Mouse (Mus musculus): ENCODE measurements around the gene Tnfaip8l1. TPM values are rescaled to one million over a fixed set of nuclear protein-coding genes. Genes with fewer than 3 reads are reported as not detected.

Gene Tnfaip8l1
- total RNA-seq, 2 experiments from 2014 or later = 7.8 to 8.9 TPM

GRCm38 (mm10) chr17:56171456-56171855 lies 9.2 kb downstream of the Tnfaip8l1 start:
- intact Hi-C loops (cut with DNase I) = no loop called here
- DNase-seq (ENCODE audit: low spot score in 2 of 2) = no peak

GRCm38 (mm10) chr17:56171881-56172280 lies 9.6 kb downstream of the Tnfaip8l1 start:
- intact Hi-C loops (cut with DNase I) = no loop called here
- DNase-seq (ENCODE audit: low spot score in 2 of 2) = no peak

DNA sequence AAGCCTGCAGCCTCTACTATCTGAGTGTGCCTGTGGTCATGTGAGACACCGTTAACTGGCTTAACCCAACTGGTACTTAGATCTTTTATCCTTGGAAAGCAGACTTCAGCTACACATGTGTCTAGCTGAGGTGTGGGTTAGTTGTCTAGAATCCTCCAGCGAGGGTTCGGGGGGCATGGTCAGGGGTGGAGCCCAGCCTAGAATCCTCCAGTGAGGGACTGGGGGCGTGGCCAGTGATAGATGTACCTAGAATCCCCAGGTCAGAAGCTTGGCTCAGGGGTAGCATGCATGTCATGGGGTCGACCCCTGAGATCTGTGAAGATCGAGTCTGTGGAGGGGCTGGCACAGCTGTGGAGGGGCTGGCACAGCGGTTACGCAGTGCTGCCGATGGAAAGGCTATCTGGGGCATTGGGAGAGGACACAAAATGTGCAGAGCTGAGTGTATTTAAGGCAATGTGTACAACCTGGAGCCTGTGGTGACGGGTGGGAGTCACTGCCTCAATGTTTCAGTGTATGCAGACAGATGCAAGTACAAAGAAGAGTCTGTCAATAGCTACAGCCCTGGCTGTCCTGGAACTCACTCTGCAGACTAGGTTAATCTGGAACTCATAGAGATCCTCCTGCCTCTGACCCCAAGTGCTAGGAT lies 11.2 kb downstream of the Tnfaip8l1 start:
- intact Hi-C loops (cut with DNase I) = no loop called here
- no peak for DNase-seq (ENCODE audit: low spot score in 2 of 2)

DNA sequence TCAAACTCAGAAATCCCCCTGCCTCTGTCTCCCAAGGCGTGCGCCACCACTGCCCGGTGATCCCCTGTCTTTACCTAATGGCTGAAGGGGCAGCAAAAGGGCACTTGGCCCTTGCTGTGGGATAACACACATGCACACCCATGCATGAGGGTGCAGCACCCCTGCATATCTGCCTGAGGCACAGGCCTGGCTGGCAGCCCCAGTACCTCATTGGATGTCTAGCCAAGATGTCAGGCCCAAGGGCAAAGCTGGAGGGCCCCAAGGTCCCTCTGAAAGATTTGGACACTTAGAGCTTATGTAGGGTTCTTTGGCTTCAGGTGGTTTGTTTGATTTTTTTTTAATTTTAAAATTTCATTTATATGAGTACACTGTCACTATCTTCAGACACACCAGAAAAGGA lies 13.1 kb downstream of the Tnfaip8l1 start:
- DNase-seq (ENCODE audit: low spot score in 2 of 2) = no peak
- intact Hi-C loops (cut with DNase I) = no loop called here

- intact Hi-C loops (cut with DNase I) = no loop called here
These were observed 20.8 kb downstream of the Tnfaip8l1 start for GRCm38 (mm10) chr17:56182975-56183657.

GRCm38 (mm10) chr17:56183658-56184103 lies 21.4 kb downstream of the Tnfaip8l1 start, which contains the start of gene Mydgf:
Gene Mydgf, minus strand, starts transcription at chr17:56183920.
- peak; percentile 98 for DNase-seq (ENCODE audit: low spot score in 2 of 2)
- intact Hi-C loops (cut with DNase I) = no loop called here

More at GRCm38 (mm10) chr17:56182975-56183657, 20.8 kb downstream of the Tnfaip8l1 start:
- no peak for DNase-seq (ENCODE audit: low spot score in 2 of 2)

GRCm38 (mm10) chr17:56185281-56186141 lies 23.2 kb downstream of the Tnfaip8l1 start:
- intact Hi-C loops (cut with DNase I) = no loop called here
- DNase-seq (ENCODE audit: low spot score in 2 of 2) = peak in 1 of 2 experiments; percentile 40

- no peak for DNase-seq (ENCODE audit: low spot score in 2 of 2)
- intact Hi-C loops (cut with DNase I) = no loop called here
These were observed 29.0 kb downstream of the Tnfaip8l1 start for GRCm38 (mm10) chr17:56191266-56191665.

GRCm38 (mm10) chr17:56194357-56194756 lies 32.1 kb downstream of the Tnfaip8l1 start:
- DNase-seq (ENCODE audit: low spot score in 2 of 2) = no peak
- intact Hi-C loops (cut with DNase I) = no loop called here

DNA sequence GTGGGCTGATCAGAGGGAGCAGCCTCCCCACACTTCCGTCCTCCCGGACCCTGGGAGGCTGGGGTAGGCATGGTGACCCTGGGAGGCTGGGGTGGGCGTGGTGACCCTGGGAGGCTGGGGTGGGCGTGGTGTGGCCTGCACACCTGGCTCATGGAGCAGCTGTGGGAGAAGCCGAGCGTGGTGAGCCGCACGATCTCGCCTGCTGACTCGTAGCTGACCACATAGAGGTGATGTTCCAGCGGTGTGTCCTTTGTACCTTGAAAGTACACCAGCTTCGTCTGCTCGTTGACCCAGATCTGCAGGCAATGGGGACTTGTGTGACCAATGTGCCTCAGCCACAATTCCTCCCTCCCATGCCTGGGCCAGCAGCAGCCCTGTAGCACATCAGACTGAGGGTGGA lies 32.5 kb downstream of the Tnfaip8l1 start:
- DNase-seq (ENCODE audit: low spot score in 2 of 2) = no peak
- intact Hi-C loops (cut with DNase I) = no loop called here

GRCm38 (mm10) chr17:56196860-56197259 lies 34.6 kb downstream of the Tnfaip8l1 start:
- DNase-seq (ENCODE audit: low spot score in 2 of 2) = no peak
- intact Hi-C loops (cut with DNase I) = no loop called here

- DNase-seq (ENCODE audit: low spot score in 2 of 2) = no peak
- intact Hi-C loops (cut with DNase I) = no loop called here
These were observed 38.3 kb downstream of the Tnfaip8l1 start for GRCm38 (mm10) chr17:56200586-56200985.

DNA sequence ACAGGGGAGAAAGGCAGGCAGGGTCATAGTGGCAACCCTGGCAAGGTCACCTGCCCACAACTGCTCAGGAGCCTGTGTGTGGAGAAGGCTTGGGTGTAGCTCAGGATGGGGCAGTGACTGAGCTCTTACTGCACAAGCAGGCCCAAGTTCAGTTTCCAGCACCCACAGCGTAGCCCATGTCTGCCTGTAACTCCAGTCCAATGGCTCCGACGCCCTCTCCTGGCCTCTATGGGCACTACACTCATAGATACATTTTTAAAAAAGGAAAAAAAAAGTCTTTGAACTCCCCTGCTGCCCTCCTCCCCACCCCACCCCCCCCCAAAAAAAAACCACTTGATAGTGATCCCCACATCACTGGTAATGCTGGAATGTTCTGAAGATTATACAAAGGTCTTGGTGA lies 39.4 kb downstream of the Tnfaip8l1 start:
- intact Hi-C loops (cut with DNase I) = no loop called here

DNA sequence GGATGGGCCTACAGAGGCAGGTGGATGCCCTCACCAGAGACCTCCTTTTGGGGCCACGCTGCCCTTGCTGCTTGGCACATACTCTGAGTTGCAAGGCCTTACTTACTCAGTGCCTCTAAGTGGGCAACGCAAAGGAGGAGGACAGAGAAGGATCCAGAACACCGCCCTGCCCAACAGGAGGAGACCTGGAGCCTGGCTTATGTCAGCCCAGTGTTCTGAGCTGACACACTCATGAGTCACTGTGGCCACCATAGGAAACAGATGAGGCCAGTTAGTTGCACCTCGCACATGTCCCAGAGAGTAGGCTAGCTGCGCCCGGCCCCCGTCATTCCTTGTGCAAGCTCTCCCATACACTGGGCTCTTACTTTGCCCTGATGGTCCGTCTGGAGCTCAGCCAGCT lies 40.2 kb downstream of the Tnfaip8l1 start:
- no peak for DNase-seq (ENCODE audit: low spot score in 2 of 2)
- intact Hi-C loops (cut with DNase I) = no loop called here

More for the DNA sequence above, 39.4 kb downstream of the Tnfaip8l1 start:
- no peak for DNase-seq (ENCODE audit: low spot score in 2 of 2)

DNA sequence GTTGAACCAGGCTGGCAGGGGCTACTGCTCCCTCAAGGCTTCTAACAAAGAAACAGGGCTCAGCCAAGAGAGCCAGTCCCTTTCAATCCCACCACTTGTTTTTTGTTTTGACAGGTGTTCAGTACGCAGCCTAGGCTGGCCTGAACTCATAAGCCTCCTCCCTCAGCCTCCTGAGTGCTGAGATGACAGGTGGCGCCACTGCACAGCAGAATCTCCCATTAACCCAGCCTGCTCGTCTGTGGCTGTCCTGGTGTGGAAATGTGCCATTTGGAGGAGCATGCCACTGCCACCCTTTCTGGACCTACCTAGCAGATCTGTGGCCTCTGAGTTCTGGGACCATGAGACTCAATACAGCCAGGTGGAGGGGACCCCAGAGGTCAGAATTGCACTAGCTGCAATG lies 41.5 kb downstream of the Tnfaip8l1 start:
- DNase-seq (ENCODE audit: low spot score in 2 of 2) = no peak
- intact Hi-C loops (cut with DNase I) = loop anchor here (1.0 kb wide), 1 partner anchor 13 kb away; no protein-coding TSS in a partner anchor

GRCm38 (mm10) chr17:56206276-56206884 lies 44.1 kb downstream of the Tnfaip8l1 start:
- intact Hi-C loops (cut with DNase I) = no loop called here
- DNase-seq (ENCODE audit: low spot score in 2 of 2) = no peak

DNA sequence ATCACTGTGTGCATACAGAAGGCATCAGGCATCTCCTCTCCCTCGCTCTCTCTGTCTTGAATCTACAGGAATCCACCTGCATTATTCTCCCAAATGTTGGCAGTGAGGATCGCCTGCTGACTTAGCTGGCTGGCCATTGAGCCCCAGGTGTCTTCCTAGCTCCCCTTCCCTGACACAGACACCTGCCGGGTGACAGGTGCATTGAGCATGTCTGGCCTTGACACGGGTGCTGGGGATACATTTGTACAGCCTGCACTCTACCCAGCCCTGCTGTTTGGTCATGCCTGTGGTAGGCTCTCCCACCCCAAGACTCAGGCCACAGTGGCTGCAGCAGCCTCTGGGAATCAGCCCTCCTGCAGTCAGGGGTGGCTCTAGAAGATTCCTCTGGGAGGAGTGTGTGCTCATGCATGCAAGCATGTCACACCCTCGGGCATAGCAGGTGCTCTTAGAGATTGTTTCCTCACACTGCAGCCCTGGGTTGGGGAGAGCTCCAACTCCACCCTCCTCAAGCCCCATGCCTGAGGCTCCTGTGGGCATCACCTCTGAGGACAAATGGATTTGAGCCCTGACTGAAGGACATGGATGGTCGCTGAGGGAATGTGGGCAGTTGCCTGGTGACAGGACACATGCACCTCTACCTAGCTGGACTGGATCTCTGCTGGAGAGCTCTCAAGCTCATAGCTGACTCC lies 44.9 kb downstream of the Tnfaip8l1 start:
- no peak for DNase-seq (ENCODE audit: low spot score in 2 of 2)
- intact Hi-C loops (cut with DNase I) = no loop called here

- no peak for DNase-seq (ENCODE audit: low spot score in 2 of 2)
- intact Hi-C loops (cut with DNase I) = no loop called here
These were observed 45.8 kb downstream of the Tnfaip8l1 start for GRCm38 (mm10) chr17:56207963-56208530.

GRCm38 (mm10) chr17:56208821-56209220 lies 46.5 kb downstream of the Tnfaip8l1 start:
- no peak for DNase-seq (ENCODE audit: low spot score in 2 of 2)
- intact Hi-C loops (cut with DNase I) = no loop called here

Data from left cerebral cortex, postnatal 25 days (tissue).